Comparison of ENCODE assay signal across 4 mouse cellular contexts in the genomic region with DNA sequence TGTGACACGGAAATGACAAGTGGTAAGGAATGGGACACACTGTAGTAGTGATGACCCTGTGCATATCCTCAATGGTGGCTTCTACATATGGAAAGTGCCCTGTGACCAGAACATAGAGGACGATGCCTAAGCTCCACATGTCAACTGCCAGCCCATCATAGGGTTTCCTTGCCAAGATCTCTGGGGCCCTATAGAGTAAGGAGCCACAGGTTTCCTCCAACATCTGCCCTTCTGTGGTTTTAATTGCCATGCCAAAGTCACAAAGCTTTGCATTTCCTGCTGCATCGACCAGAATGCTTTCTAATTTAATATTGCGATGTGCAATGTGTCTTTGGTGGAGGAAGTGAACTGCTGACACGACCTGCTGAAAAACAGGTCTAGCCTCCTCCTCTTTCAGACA.
A peak's percentile ranks its signal among the peaks of the same experiment; 100 is the strongest.
DNase-seq lines count a peak whose midpoint lies in the region; ATAC-seq and TF ChIP-seq lines count a peak whose summit lies in the region.
"Not testable (repeated sequence)": the region's sequence is repeated elsewhere in the genome, so short reads cannot be mapped to it uniquely, and the experiment has no call there.

No protein-coding gene starts in this region.

- ATAC-seq in common myeloid progenitor, adult 5-6 weeks (replicated peaks; ENCODE audit: low read depth, poor library complexity, severe bottlenecking) = 0 out of 2 replicates have a peak, but pooled peaks have one; percentile 50
- 0 out of 2 replicates have a peak, but pooled peaks have one; percentile 11 for ATAC-seq in megakaryocyte progenitor cell, adult 5-6 weeks (replicated peaks; ENCODE audit: poor library complexity)

- H3K4me1 ChIP-seq in CH12.LX (ENCODE audit: control insufficient read depth in 1 of 2, insufficient read depth in 2 of 2) = not testable (repeated sequence)

- not testable (repeated sequence) for H3K79me2 ChIP-seq in CH12.LX (replicated peaks; ENCODE audit: control insufficient read depth, extremely low read depth, insufficient read depth, poor library complexity, severe bottlenecking)

- H3K27me3 ChIP-seq in CH12.LX (replicated peaks) = not testable (repeated sequence)

- H3K4me3 ChIP-seq in CH12.LX (replicated peaks in 1 of 3; ENCODE audit: low read depth in 2 of 3, low read length in 2 of 3, poor library complexity in 1 of 3) = not testable (repeated sequence)

- H3K9me3 ChIP-seq in CH12.LX (replicated peaks; ENCODE audit: low read length) = not testable (repeated sequence)

- dilution Hi-C loops in CH12.LX (cut with MboI; ENCODE audit: extremely low pct_ligation_motif_present, extremely low pct_unique_long_range_greater_than_20kb, low sequenced_read_pairs) = not testable (repeated sequence)

- not testable (repeated sequence) for H3K36me3 ChIP-seq in CH12.LX (replicated peaks in 1 of 2; ENCODE audit: control insufficient read depth in 1 of 2, insufficient read depth in 1 of 2, low read length in 1 of 2)

- TF ChIP-seq RAD21 in CH12.LX (IDR thresholded peaks at IDR 0.05; ENCODE audit: low read depth, low read length) = not testable (repeated sequence)

- peak overlapping the region; percentile 25; the same call in 1 of the 2 replicates for H3K4me2 ChIP-seq in CH12.LX (ENCODE audit: insufficient read depth, low read depth, poor library complexity, severe bottlenecking)

- H3K9ac ChIP-seq in CH12.LX (ENCODE audit: insufficient read depth, low read depth) = not testable (repeated sequence)

- TF ChIP-seq EP300 in CH12.LX (IDR thresholded peaks at IDR 0.05; ENCODE audit: low read length) = not testable (repeated sequence)

- not testable (repeated sequence) for TF ChIP-seq POLR2A in CH12.LX (IDR thresholded peaks at IDR 0.05; ENCODE audit: low read depth, low read length)

- DNase-seq in 416B (ENCODE audit: low read depth) = peak; percentile 64
- not testable (repeated sequence) for DNase-seq in CH12.LX (ENCODE audit: extremely low read depth)

- TF ChIP-seq CTCF in CH12.LX (conservative IDR thresholded peaks at IDR 0.05 in 1 of 2, IDR thresholded peaks at IDR 0.05 in 1 of 2; ENCODE audit: low read depth in 2 of 2, low read length in 2 of 2) = not testable (repeated sequence)

- in situ Hi-C loops in CH12.LX (cut with MboI; ENCODE audit: low pct_ligation_motif_present, low pct_unique_long_range_greater_than_20kb, low sequenced_read_pairs) = not testable (repeated sequence)

- not testable (repeated sequence) for H3K27ac ChIP-seq in CH12.LX (ENCODE audit: insufficient read depth, low read depth)
